Mouse (Mus musculus) heart, postnatal 0 days (tissue): ENCODE measurements at regions not wholly inside any gene's neighbourhood (a gene's known extent, or its start where the extent isn't known, plus 50 kb on each side); places are given as distances from the start of the nearest gene placed in this dataset.

Experiments used
- CTCF ChIP-seq: IDR thresholded peaks from 2 replicates; pipeline ENCODE4 v1.5.1; 2016; ENCODE audit warnings: antibody characterized with exemption, control low read depth, low read depth
- EP300 ChIP-seq: IDR thresholded peaks from 2 replicates; pipeline ENCODE4 v1.6.1; 2016; ENCODE audit warnings: antibody characterized with exemption, low read depth

DNA sequence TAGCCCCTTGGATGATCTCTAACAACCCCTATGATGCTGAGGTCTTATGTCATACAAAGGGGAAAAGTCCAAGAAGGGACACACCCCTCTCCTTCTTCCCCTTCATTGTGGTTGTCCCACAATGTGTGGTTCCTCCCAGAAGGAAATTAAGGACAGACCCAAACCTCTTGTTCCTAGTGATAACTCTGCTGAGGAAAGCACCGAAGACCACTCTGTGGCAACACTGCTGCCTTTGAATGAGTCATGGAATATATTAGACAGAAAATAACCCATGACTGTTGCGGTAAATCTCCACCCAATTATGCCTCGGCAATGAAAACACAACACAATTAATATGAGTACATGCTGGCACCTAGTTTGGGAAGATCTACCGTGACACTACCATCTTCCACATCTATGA lies 89.4 kb upstream of the Zdhhc15 start:
- TF ChIP-seq EP300 (no peak), CTCF (no peak)
